Mouse (Mus musculus) ES-Bruce4 (cell line): Measurements from ENCODE around the gene Gm5134. TPM values are rescaled to one million over a fixed set of nuclear protein-coding genes. Genes with fewer than 3 reads are reported as not detected.

Experiments used
- H3K27ac ChIP-seq: 2 replicates; pipeline ENCODE4 v1.5.1; 2012; ENCODE audit warnings: low read length, inconsistent platforms; ENCODE audit not compliant: insufficient read depth
- H3K27me3 ChIP-seq: 2 replicates; pipeline ENCODE4 v1.6.1; 2012; ENCODE audit warnings: mild to moderate bottlenecking, low read length, inconsistent platforms; ENCODE audit not compliant: control insufficient read depth, poor library complexity, insufficient read depth, severe bottlenecking
- H3K36me3 ChIP-seq: 2 replicates; pipeline ENCODE4 v1.6.1; 2012; ENCODE audit warnings: inconsistent platforms, mild to moderate bottlenecking, low read length, moderate library complexity; ENCODE audit not compliant: control insufficient read depth, poor library complexity, insufficient read depth, severe bottlenecking
- H3K4me1 ChIP-seq: one replicate; pipeline ENCODE4 v1.8.1; 2011; ENCODE audit warnings: low read length; ENCODE audit not compliant: control insufficient read depth, insufficient read depth
- H3K4me3 ChIP-seq: 2 replicates; pipeline ENCODE4 v1.5.1; 2011; ENCODE audit warnings: low read depth, mild to moderate bottlenecking, low read length
- H3K9ac ChIP-seq: 2 replicates; pipeline ENCODE4 v1.6.1; 2012; ENCODE audit warnings: low read depth, mild to moderate bottlenecking, inconsistent platforms; ENCODE audit not compliant: poor library complexity, severe bottlenecking
- H3K9me3 ChIP-seq: replicated peaks from 2 replicates; pipeline ENCODE4 v1.6.1; 2012; ENCODE audit warnings: mild to moderate bottlenecking, low read length, inconsistent platforms; ENCODE audit not compliant: control insufficient read depth, poor library complexity, insufficient read depth, severe bottlenecking
- CTCF ChIP-seq: IDR thresholded peaks from one replicate; pipeline ENCODE4 v1.8.1; 2011; ENCODE audit warnings: low read depth, low read length
- EP300 ChIP-seq: IDR thresholded peaks from 2 replicates; pipeline ENCODE4 v1.6.1; 2011; ENCODE audit warnings: low read depth, low read length; ENCODE audit not compliant: insufficient read depth
- POLR2A ChIP-seq: IDR thresholded peaks from one replicate; pipeline ENCODE4 v1.8.1; 2011; ENCODE audit warnings: low read length; ENCODE audit not compliant: insufficient read depth
- polyA plus RNA-seq: library from polyadenylated mRNA; stranded (reverse); fragments of >200 nt; gene quantifications from 2 replicates; pipeline ENCODE4 v1.2.4, GENCODE M21; 2011; ENCODE audit warnings: low read depth; ENCODE audit not compliant: missing spikeins, insufficient read depth, insufficient read length

Gm5134 gene
- polyA plus RNA-seq = 0.38 and 0.43 TPM in 2 replicates

DNA sequence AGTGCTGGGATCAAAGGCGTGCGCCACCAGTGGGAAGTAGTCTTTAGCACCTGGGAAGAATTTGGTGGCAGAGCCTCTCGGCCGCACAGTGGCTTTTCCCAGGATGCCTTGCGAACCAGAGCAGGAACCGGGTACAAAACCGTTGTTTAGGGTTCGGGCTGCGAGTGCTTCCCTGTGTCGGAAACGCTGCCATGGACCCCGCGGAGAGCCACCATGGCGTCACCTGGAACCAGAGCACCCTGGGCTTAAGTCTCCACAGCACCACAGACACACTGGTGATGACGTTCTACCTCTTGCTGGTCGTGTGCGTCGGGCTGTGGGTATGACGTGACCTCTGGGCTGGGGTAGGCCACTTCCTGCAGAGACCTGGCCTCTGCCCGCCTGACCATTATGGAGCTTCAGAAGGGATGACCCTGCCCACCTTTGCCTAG lies at the start of gene Gm5134:
Gene Gm5134 (plus strand): TSS at position 134 of the 431 bp plus-strand sequence.
- Histone ChIP-seq H3K4me1 (peaks cover 5% of the 10 kb centered on the region), H3K36me3 (no peaks in the 10 kb centered on the region), H3K27ac (no peak within 1 kb of the TSS), H3K27me3 (no peaks in the 10 kb centered on the region), H3K9ac (peak within 1 kb of the TSS; percentile 3; the same call in 1 of the 2 replicates), H3K4me3 (peak within 1 kb of the TSS; percentile 49), H3K9me3 (no peaks in the 10 kb centered on the region)
- no peak for TF ChIP-seq POLR2A
- no peak for TF ChIP-seq EP300
- TF ChIP-seq CTCF = no peak

DNA sequence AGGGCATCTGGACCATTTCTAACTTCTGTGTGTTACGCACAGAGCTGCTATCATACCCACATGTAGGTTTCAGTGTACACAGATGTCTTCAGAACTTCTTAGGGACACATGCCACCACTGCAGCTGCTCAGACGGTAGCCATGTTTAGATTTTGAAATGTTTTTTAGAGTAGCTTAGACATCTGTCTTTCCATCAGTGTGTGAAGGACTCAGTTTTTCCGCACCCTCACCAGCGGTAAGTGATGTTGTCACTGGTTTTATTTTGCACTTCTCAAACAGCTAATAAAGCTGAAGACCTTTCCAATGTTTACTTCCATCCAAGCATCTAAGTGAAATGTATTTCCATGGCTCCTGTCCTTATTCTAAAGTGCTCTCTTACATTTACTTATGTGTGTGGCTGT lies 47.4 kb upstream of the Gm5134 start:
- no peaks in the 10 kb centered on the region for H3K9me3 ChIP-seq
- H3K4me1 ChIP-seq = no peaks in the 10 kb centered on the region
- no peak overlapping the region for H3K4me3 ChIP-seq
- H3K36me3 ChIP-seq = peaks cover 42% of the 10 kb centered on the region
- TF ChIP-seq POLR2A (no peak), EP300 (no peak), CTCF (no peak)
- H3K9ac ChIP-seq = no peak overlapping the region
- no peaks in the 10 kb centered on the region for H3K27me3 ChIP-seq
- H3K27ac ChIP-seq = no peak overlapping the region

DNA sequence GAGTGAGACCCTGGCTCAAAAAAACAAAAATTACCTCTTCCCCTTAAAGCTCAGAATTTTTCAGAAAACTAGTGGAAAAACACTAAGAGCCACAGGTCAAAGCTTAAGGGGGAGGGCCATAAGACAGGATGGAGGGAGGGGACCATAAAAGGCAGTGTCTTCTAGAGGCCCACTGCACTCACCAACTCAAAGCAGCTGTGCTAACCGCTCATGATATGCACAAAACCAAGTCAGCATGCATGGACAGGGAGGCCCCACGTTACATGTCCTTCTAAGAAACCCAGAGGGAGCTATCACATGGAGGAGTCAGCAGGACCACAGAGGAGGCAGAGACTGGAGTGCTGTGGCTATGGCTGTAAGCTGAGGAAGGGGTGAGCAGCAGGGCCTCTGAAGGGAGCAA lies 43.6 kb upstream of the Gm5134 start:
- H3K9ac ChIP-seq = no peak overlapping the region
- H3K36me3 ChIP-seq = peaks cover 20% of the 10 kb centered on the region
- TF ChIP-seq CTCF (no peak), EP300 (no peak), POLR2A (no peak)
- no peaks in the 10 kb centered on the region for H3K4me1 ChIP-seq
- H3K9me3 ChIP-seq = no peaks in the 10 kb centered on the region
- H3K4me3 ChIP-seq = no peak overlapping the region
- H3K27me3 ChIP-seq = no peaks in the 10 kb centered on the region
- no peak overlapping the region for H3K27ac ChIP-seq

DNA sequence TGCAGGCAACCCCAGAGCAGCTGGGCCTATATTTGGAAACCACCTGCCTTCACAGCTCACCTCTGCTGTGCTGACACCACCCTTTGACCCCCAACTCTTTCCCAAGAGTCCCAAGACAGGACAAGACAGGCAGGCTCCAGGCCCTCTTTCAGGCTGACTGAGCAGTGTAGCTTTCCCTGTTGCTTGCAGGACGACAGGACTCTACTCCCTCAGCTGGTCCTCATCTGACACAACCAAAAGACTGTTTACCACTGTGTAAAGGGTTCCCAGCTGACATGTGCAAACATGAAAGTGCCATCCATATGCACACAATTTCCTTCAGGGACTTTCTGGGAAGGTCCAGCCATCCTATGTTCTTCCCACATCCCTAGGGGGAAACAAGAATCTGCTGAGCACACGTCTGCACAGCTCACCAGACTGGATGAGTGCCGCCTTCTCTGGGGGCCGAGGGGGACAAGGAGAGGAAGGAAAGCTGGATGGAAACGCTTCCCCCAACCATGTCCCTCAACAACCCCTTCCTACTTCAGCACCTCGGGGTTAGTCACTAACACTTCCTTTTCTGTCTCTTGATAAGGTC lies 41.2 kb upstream of the Gm5134 start:
- Histone ChIP-seq H3K36me3 (peaks cover 19% of the 10 kb centered on the region), H3K27me3 (no peaks in the 10 kb centered on the region), H3K9ac (no peak overlapping the region), H3K4me1 (peaks cover 2% of the 10 kb centered on the region), H3K4me3 (no peak overlapping the region), H3K27ac (no peak overlapping the region), H3K9me3 (no peaks in the 10 kb centered on the region)
- no peak for TF ChIP-seq EP300
- TF ChIP-seq POLR2A = no peak
- no peak for TF ChIP-seq CTCF

DNA sequence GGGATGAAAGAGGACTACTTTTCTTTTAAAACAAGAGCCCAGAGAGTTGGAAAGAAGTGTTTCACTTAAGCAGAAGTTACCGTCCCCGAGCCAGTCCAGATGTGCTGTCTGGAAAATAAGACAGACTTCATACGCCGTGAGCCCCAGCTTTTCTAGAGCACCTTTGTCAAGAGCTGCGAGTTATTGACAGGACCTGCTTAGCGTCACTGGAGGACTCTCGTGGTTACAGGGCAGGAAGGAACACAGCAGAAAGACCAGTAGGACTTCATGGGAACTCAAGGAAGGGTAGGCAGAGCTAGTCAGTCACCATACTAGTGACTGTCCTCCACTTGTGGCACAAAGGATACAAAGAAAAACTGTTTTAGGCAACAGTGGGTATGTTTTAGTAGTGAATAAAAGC lies 38.8 kb upstream of the Gm5134 start:
- Histone ChIP-seq H3K9ac (no peak overlapping the region), H3K9me3 (no peaks in the 10 kb centered on the region), H3K4me1 (peaks cover 2% of the 10 kb centered on the region), H3K36me3 (peaks cover 14% of the 10 kb centered on the region), H3K4me3 (no peak overlapping the region), H3K27me3 (no peaks in the 10 kb centered on the region), H3K27ac (no peak overlapping the region)
- TF ChIP-seq EP300 (no peak), CTCF (no peak)

DNA sequence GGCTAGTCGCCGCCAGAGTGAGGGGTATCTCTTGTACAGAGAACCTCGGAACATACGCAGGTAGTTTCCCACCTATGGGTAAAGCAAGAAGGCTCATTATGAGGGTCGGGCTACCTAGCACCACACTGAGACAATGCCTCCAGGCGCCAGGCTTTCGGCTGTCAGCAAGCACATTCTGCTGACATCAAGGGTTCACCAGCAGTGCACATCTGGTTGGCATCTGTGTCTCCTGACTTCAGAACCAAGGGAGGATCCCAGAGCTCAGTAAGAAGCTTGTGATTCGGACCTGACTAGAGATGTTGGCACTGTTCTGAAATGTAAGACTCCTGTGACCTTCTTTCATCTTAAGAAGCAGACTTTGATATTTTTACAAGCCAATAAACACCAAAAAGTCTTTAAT lies 37.5 kb upstream of the Gm5134 start:
- H3K4me1 ChIP-seq = peaks cover 2% of the 10 kb centered on the region
- no peak overlapping the region for H3K27ac ChIP-seq
- no peaks in the 10 kb centered on the region for H3K27me3 ChIP-seq
- peaks cover 9% of the 10 kb centered on the region for H3K36me3 ChIP-seq
- H3K9ac ChIP-seq = no peak overlapping the region
- TF ChIP-seq POLR2A (no peak), EP300 (no peak), CTCF (no peak)
- H3K4me3 ChIP-seq = no peak overlapping the region
- H3K9me3 ChIP-seq = no peaks in the 10 kb centered on the region
